Mouse (Mus musculus) liver, embryonic 14.5 days (tissue): ENCODE results near the gene Olfr17. TPM values are rescaled to one million over a fixed set of nuclear protein-coding genes. Genes with fewer than 3 reads are reported as not detected.
A peak's percentile ranks its signal among the peaks of the same experiment; 100 is the strongest.
"Not testable (repeated sequence)": the region's sequence is repeated elsewhere in the genome, so short reads cannot be mapped to it uniquely, and the experiment has no call there.

Experiments
- ATAC-seq: fragments of 200-750 bp; cut with Nextera tagmentation; 2 replicates; pipeline ENCODE4 v1.8.0; 2017; ENCODE audit warnings: moderate number of reproducible peaks, mild to moderate bottlenecking, moderate library complexity; ENCODE audit not compliant: insufficient read depth
- DNase-seq, 3 experiments: peaks; one replicate each; pipeline ENCODE4 v3.0.0-alpha.2; 2012 to 2013; ENCODE audit warnings: low read depth in 3 of 3, low spot score in 3 of 3
- H3K27ac ChIP-seq: fragments of 300-500 bp; sonication (generic); 2 replicates; pipeline ENCODE4 v1.5.1; 2014; ENCODE audit warnings: moderate library complexity, mild to moderate bottlenecking, control low read depth, inconsistent platforms
- H3K27me3 ChIP-seq: fragments of 300-500 bp; sonication (generic); 2 replicates; pipeline ENCODE4 v1.6.1; 2014; ENCODE audit warnings: mild to moderate bottlenecking, low read length, moderate library complexity; ENCODE audit not compliant: control insufficient read depth, insufficient read depth
- H3K36me3 ChIP-seq: fragments of 300-500 bp; sonication (generic); replicated peaks from 2 replicates; pipeline ENCODE4 v1.6.1; 2014; ENCODE audit warnings: low read depth; ENCODE audit not compliant: control insufficient read depth, insufficient read depth
- H3K4me1 ChIP-seq, 2 experiments: fragments of 200-500 bp in 1 of 2; fragments of 300-500 bp in 1 of 2; sonication (generic) in 1 of 2; replicated peaks; 2 replicates each; pipeline ENCODE4 v1.6.1; 2012 to 2014; ENCODE audit warnings: antibody characterized with exemption in 1 of 2, inconsistent platforms in 1 of 2, low read length in 1 of 2; ENCODE audit not compliant: control insufficient read depth in 2 of 2, insufficient read depth in 2 of 2
- H3K4me2 ChIP-seq: fragments of 300-500 bp; sonication (generic); 2 replicates; pipeline ENCODE4 v1.6.1; 2014; ENCODE audit warnings: low read depth, mild to moderate bottlenecking, control low read depth, moderate library complexity
- H3K4me3 ChIP-seq, 2 experiments: fragments of 200-500 bp in 1 of 2; fragments of 300-500 bp in 1 of 2; sonication (generic) in 1 of 2; 2 replicates each; pipeline ENCODE4 v1.5.1; 2012 to 2014; ENCODE audit warnings: low read depth in 2 of 2, low read length in 2 of 2, mild to moderate bottlenecking in 2 of 2, control low read depth in 1 of 2, inconsistent platforms in 1 of 2, moderate library complexity in 1 of 2; ENCODE audit not compliant: insufficient read depth in 1 of 2
- H3K9ac ChIP-seq: fragments of 300-500 bp; sonication (generic); replicated peaks from 2 replicates; pipeline ENCODE4 v1.6.1; 2014; ENCODE audit warnings: mild to moderate bottlenecking, control low read depth, moderate library complexity
- H3K9me3 ChIP-seq: fragments of 300-500 bp; sonication (generic); 2 replicates; pipeline ENCODE4 v1.6.1; 2016; ENCODE audit warnings: low read length, mixed read lengths; ENCODE audit not compliant: control insufficient read depth
- CTCF ChIP-seq: IDR thresholded peaks from 2 replicates; pipeline ENCODE4 v1.5.1; 2016; ENCODE audit warnings: antibody characterized with exemption, low read depth, control low read depth
- EP300 ChIP-seq: IDR thresholded peaks from 2 replicates; pipeline ENCODE4 v1.6.1; 2016; ENCODE audit warnings: antibody characterized with exemption, low read depth
- WGBS: fragments of 180-500 bp; shearing (Covaris S2); extraction: QIAGEN DNeasy Blood & Tissue Kit; methylation state at CpG from one replicate; pipeline ENCODE4 v1.1.7; 2014; ENCODE audit not compliant: insufficient replicate concordance; 5-methylcytosine and 5-hydroxymethylcytosine counted together
- polyA plus RNA-seq, 2 experiments: library from polyadenylated mRNA; depleted of rRNA in 1 of 2; stranded (reverse) in 1 of 2; unstranded in 1 of 2; fragments of >200 nt; fragmentation: Nextera tagmentation in 1 of 2; extraction: Ambion mirVana in 1 of 2; gene quantifications; 2 replicates each; pipeline versions ENCODE4 v1.2.1 to v1.2.3; 2012 to 2014

Gene Olfr17
- polyA plus RNA-seq (2012; rRNA removed) (not detected in 2 replicates), polyA plus RNA-seq (2014; fragmentation: Nextera tagmentation; extraction: Ambion mirVana) (not detected in 2 replicates)

DNA sequence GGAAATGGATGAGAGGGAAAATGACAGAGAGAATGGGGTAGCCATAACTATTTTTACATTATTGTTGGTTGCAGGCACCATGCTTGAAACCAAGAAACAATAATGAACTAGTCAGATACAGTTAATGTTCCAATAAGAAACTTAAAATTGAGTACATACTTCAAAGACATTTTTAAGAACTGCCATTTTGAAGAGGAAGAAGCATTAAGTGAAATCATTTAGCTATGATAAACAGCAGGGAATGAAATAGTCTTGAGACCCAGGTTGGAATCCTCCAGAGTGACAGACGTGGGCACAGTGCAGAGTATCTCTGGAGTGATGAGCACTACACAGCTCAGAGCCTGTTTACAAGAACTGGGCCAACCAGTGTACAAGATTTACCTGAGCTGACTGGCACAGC is at the start of gene Olfr17:
Olfr17 (plus strand) TSS at position 301 of the 400 bp plus-strand sequence.
- DNase-seq (no peak), ATAC-seq (no peak)
- no peak within 1 kb of the TSS for H3K9ac ChIP-seq
- H3K36me3 ChIP-seq: no peaks in the 10 kb centered on the region
- H3K9me3 ChIP-seq: no peaks in the 10 kb centered on the region
- no peaks in the 10 kb centered on the region for H3K27me3 ChIP-seq
- WGBS: 25% methylated on average over 1 of the region's 1 CpGs
- TF ChIP-seq CTCF (no peak), EP300 (no peak)
- no peak within 1 kb of the TSS for H3K4me3 ChIP-seq
- H3K4me2 ChIP-seq: no peak within 1 kb of the TSS
- no peak within 1 kb of the TSS for H3K27ac ChIP-seq
- H3K4me1 ChIP-seq: no peaks in the 10 kb centered on the region

DNA sequence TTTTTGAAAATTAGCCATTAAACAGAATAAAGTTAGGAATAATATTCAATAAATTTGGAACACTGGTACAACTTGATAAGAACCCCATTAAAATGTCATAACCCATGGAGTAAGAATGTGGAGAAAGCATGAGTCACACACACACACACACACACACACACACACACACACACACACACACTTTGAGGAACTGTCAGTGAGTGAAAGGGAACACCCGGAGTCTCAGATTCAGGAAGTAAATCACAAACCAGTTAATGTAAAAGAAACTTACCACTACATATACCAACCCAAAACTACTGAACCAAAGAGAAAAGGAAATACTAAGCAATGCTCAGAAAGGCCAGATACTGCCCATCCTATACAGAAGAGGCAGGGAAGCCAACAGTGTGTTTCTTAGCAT is 48.6 kb upstream of the Olfr17 start:
- no peak for ATAC-seq
- H3K9ac ChIP-seq: no peak overlapping the region
- no peak for TF ChIP-seq EP300
- no peak for TF ChIP-seq CTCF

DNA sequence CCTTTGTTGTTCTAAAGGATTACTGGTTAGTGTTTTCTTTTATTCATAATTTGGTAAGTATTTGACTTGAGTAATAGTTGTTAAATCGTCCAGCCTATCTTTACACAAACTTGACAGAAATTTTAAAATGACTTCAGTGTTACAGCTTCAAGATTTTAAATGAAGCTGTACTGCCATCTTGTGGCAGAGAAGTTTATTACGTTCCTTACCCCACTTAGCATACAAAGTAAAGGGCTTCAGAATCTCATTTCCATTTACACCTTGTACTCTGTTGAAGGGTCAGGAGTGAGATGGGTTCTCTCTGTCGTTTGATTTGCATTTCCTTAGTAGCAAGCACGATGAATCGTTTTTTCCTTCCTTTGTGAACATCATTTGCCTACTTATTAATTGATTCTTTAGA is 47.2 kb upstream of the Olfr17 start:
- no peak overlapping the region for H3K4me3 ChIP-seq
- DNase-seq (peak in 2 of 3 experiments; percentile 5 to 13), ATAC-seq (no peak)
- H3K4me2 ChIP-seq: no peak overlapping the region
- WGBS: 2% methylated on average over 5 of the region's 5 CpGs
- H3K27me3 ChIP-seq: no peaks in the 10 kb centered on the region
- no peaks in the 10 kb centered on the region for H3K4me1 ChIP-seq
- H3K9me3 ChIP-seq: no peaks in the 10 kb centered on the region
- TF ChIP-seq CTCF (peak; percentile 33; the same call in 1 of the 2 replicates), EP300 (no peak)
- H3K27ac ChIP-seq: no peak overlapping the region
- H3K9ac ChIP-seq: no peak overlapping the region
- H3K36me3 ChIP-seq: no peaks in the 10 kb centered on the region

More for the DNA sequence above, 48.6 kb upstream of the Olfr17 start:
- H3K4me1 ChIP-seq: no peaks in the 10 kb centered on the region
- H3K4me3 ChIP-seq: no peak overlapping the region
- H3K4me2 ChIP-seq: no peak overlapping the region
- H3K9me3 ChIP-seq: no peaks in the 10 kb centered on the region
- H3K36me3 ChIP-seq: no peaks in the 10 kb centered on the region
- no peak overlapping the region for H3K27ac ChIP-seq
- H3K27me3 ChIP-seq: no peaks in the 10 kb centered on the region
- 30% methylated on average over 1 of the region's 1 CpGs for WGBS
- DNase-seq: no peak

DNA sequence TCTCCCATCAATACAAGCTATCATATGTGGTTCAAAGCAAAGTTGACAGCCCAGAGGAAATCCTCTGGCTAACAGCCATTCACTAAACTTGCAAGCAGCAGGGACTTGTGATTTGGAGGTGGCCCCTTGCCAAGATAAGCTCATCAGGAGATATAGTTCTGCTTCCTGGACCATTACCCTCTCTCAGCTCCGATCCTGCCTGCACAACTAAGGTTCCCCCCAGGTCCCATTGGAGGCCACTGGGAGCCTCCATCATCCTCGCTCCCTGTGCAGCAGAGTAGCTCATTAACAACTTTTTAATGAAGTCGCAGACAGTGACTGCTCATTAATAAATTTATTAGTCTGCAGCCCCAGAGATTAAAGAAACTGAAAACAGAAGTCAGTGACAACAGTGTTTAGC is 45.4 kb upstream of the Olfr17 start:
- 32% methylated on average over 3 of the region's 3 CpGs for WGBS
- DNase-seq: no peak

GRCm38 (mm10) chr7:107070681-107071080 is 22.3 kb upstream of the Olfr17 start, which contains the start of gene Olfr714:
Gene Olfr714, plus strand, starts transcription at chr7:107070981.
- Histone ChIP-seq H3K9me3 (no peaks in the 10 kb centered on the region), H3K4me2 (no peak within 1 kb of the TSS), H3K27me3 (no peaks in the 10 kb centered on the region), H3K36me3 (no peaks in the 10 kb centered on the region), H3K9ac (no peak within 1 kb of the TSS), H3K4me1 (no peaks in the 10 kb centered on the region), H3K27ac (no peak within 1 kb of the TSS), H3K4me3 (no peak within 1 kb of the TSS)
- ATAC-seq: no peak
- no peak for DNase-seq
- 67% methylated on average over 2 of the region's 2 CpGs for WGBS
- no peak for TF ChIP-seq EP300
- no peak for TF ChIP-seq CTCF

More for the DNA sequence above, 45.4 kb upstream of the Olfr17 start:
- Histone ChIP-seq H3K9ac (no peak overlapping the region), H3K4me3 (no peak overlapping the region), H3K27me3 (no peaks in the 10 kb centered on the region), H3K27ac (no peak overlapping the region), H3K36me3 (no peaks in the 10 kb centered on the region), H3K4me1 (no peaks in the 10 kb centered on the region), H3K9me3 (no peaks in the 10 kb centered on the region), H3K4me2 (no peak overlapping the region)
- TF ChIP-seq EP300 (no peak), CTCF (no peak)
- no peak for ATAC-seq

- H3K4me1 ChIP-seq, H3K36me3 ChIP-seq, ATAC-seq, H3K27ac ChIP-seq, H3K4me3 ChIP-seq, H3K9me3 ChIP-seq, DNase-seq, H3K27me3 ChIP-seq, H3K4me2 ChIP-seq, H3K9ac ChIP-seq: not testable (repeated sequence)
- 45% methylated on average over 1 of the region's 2 CpGs for WGBS
Observed at GRCm38 (mm10) chr7:107110269-107110668, 17.2 kb downstream of the Olfr17 start, which contains the start of gene Olfr715b. Gene Olfr715b, minus strand, starts transcription at chr7:107110369.

DNA sequence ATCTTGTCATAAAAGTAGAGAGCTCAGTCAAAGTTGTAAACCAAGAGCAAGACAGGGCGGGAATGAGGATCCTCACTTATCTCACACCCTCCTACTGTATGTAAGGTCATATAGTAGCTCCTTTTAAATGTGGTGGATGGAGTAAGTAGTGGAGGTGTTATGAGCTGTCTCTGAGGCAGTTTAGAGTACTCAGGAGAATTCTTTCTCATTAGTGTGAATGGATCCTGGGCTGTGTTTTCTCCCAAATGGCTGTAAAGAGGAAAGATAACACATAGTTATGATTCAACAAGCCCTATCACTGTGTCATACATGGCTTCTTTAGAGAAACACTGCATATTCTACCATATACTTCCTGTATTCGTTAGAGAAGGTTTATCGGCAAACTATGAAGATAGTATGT is 38.0 kb downstream of the Olfr17 start, which contains the start of gene Olfr715:
Olfr715 (minus strand) TSS at position 101 of the 400 bp plus-strand sequence.
- ATAC-seq, H3K27ac ChIP-seq, H3K4me2 ChIP-seq, H3K4me1 ChIP-seq, H3K4me3 ChIP-seq, H3K27me3 ChIP-seq, H3K36me3 ChIP-seq, H3K9me3 ChIP-seq, DNase-seq, H3K9ac ChIP-seq: not testable (repeated sequence)
- WGBS: 44% methylated on average over 1 of the region's 3 CpGs

- H3K9me3 ChIP-seq, H3K9ac ChIP-seq, H3K27me3 ChIP-seq, H3K4me1 ChIP-seq, H3K27ac ChIP-seq, H3K4me3 ChIP-seq, ATAC-seq, DNase-seq, H3K36me3 ChIP-seq, H3K4me2 ChIP-seq: not testable (repeated sequence)
- WGBS: 44% methylated on average over 2 of the region's 2 CpGs
Observed at GRCm38 (mm10) chr7:107138027-107138426, 45.0 kb downstream of the Olfr17 start, which contains the start of gene Olfr716. Gene Olfr716, plus strand, starts transcription at chr7:107138327.
